Mouse (Mus musculus) brain, embryonic 14.5 days (tissue): ENCODE measurements at regions not wholly inside any gene's neighbourhood (a gene's known extent, or its start where the extent isn't known, plus 50 kb on each side); places are given as distances from the start of the nearest gene placed in this dataset.

Experiments used
- CTCF ChIP-seq: fragments of 200-500 bp; IDR thresholded peaks from 2 replicates; pipeline ENCODE4 v1.5.1; 2012; ENCODE audit warnings: inconsistent platforms, mild to moderate bottlenecking, moderate library complexity, borderline replicate concordance; ENCODE audit not compliant: insufficient read depth, insufficient read length; ENCODE audit errors: extremely low read depth
- POLR2A ChIP-seq: fragments of 200-500 bp; IDR thresholded peaks from 2 replicates; pipeline ENCODE4 v1.6.1; 2012; ENCODE audit warnings: mild to moderate bottlenecking, inconsistent platforms, borderline replicate concordance; ENCODE audit not compliant: poor library complexity, insufficient read depth, insufficient read length, severe bottlenecking; ENCODE audit errors: extremely low read depth

GRCm38 (mm10) chr3:121594580-121594979 lies 62.4 kb upstream of the Slc44a3 start:
- TF ChIP-seq CTCF: no peak
- no peak for TF ChIP-seq POLR2A
